ENCODE assay signal across 8 mouse cellular contexts in genomic region chr7:141046931-141047580, GRCm38 (mm10). TPM values are rescaled to one million over a fixed set of nuclear protein-coding genes. Genes with fewer than 3 reads are reported as not detected.
DNase-seq lines count a peak whose midpoint lies in the region; ATAC-seq and TF ChIP-seq lines count a peak whose summit lies in the region.

No protein-coding gene starts in this region.

- no peak for ATAC-seq in forebrain, embryonic 16.5 days
- ATAC-seq in intestine, postnatal 0 days: no peak

- no peak overlapping the region for H3K9ac ChIP-seq in forebrain, embryonic 16.5 days (replicated peaks; ENCODE audit: low read depth, low read length)
- H3K9ac ChIP-seq in intestine, postnatal 0 days (ENCODE audit: low read depth, low read length): no peak overlapping the region

- H3K9me3 ChIP-seq in forebrain, embryonic 16.5 days (ENCODE audit: control insufficient read depth, low read length): no peaks in the 10 kb centered on the region
- no peaks in the 10 kb centered on the region for H3K9me3 ChIP-seq in intestine, postnatal 0 days (ENCODE audit: control insufficient read depth)

- DNase-seq in testis, postnatal 10 days (ENCODE audit: low spot score): no peak
- peak; percentile 59 for DNase-seq in lung, postnatal 10 days
- DNase-seq in ovary, postnatal 14 days (ENCODE audit: low spot score): no peak
- no peak for DNase-seq in urinary bladder, postnatal 25 days (ENCODE audit: low spot score)
- DNase-seq in frontal cortex, postnatal 14 days (ENCODE audit: low spot score in 2 of 2): no peak

- TF ChIP-seq CTCF in testis, adult 2 months (IDR thresholded peaks at IDR 0.05; ENCODE audit: control insufficient read depth, insufficient read depth, insufficient replicate concordance, low read depth, low read length): no peak
- TF ChIP-seq CTCF in intestine, postnatal 0 days (IDR thresholded peaks at IDR 0.05; ENCODE audit: low read depth): no peak

- no peaks in the 10 kb centered on the region for H3K27me3 ChIP-seq in testis, adult 2 months (ENCODE audit: control insufficient read depth, insufficient read depth, low read length)
- H3K27me3 ChIP-seq in forebrain, embryonic 16.5 days (replicated peaks; ENCODE audit: control insufficient read depth, insufficient read depth, low read length): no peaks in the 10 kb centered on the region
- no peaks in the 10 kb centered on the region for H3K27me3 ChIP-seq in intestine, postnatal 0 days (replicated peaks; ENCODE audit: control insufficient read depth, insufficient read depth, low read length)

- no peak for TF ChIP-seq POLR2A in testis, adult 2 months (IDR thresholded peaks at IDR 0.05; ENCODE audit: control insufficient read depth, low read depth, low read length)

- peaks cover 7% of the 10 kb centered on the region for H3K4me1 ChIP-seq in testis, adult 2 months (ENCODE audit: control insufficient read depth, insufficient read depth, low read length)
- H3K4me1 ChIP-seq in forebrain, embryonic 16.5 days (replicated peaks; ENCODE audit: control insufficient read depth, insufficient read depth, low read length): peaks cover 10% of the 10 kb centered on the region
- 0 out of 2 replicates have a peak, but pooled peaks cover 4% of the 10 kb centered on the region for H3K4me1 ChIP-seq in intestine, postnatal 0 days (replicated peaks; ENCODE audit: control insufficient read depth, insufficient read depth, low read length)

- peak overlapping the region; percentile 46 for H3K27ac ChIP-seq in testis, adult 2 months (ENCODE audit: control insufficient read depth, insufficient read depth, low read depth, low read length)
- H3K27ac ChIP-seq in forebrain, embryonic 16.5 days (ENCODE audit: low read length): no peak overlapping the region
- H3K27ac ChIP-seq in intestine, postnatal 0 days (ENCODE audit: low read depth, low read length): peak overlapping the region; percentile 76

- no peaks in the 10 kb centered on the region for H3K36me3 ChIP-seq in testis, adult 2 months (ENCODE audit: control insufficient read depth, insufficient read depth, low read length)
- H3K36me3 ChIP-seq in forebrain, embryonic 16.5 days (ENCODE audit: control insufficient read depth, insufficient read depth): no peaks in the 10 kb centered on the region
- no peaks in the 10 kb centered on the region for H3K36me3 ChIP-seq in intestine, postnatal 0 days (ENCODE audit: control insufficient read depth, insufficient read depth)

- WGBS in forebrain, embryonic 16.5 days: 67% methylated on average over 6 of the region's 6 CpGs
- 62% methylated on average over 6 of the region's 6 CpGs for WGBS in intestine, postnatal 0 days

- H3K4me2 ChIP-seq in forebrain, embryonic 16.5 days (ENCODE audit: low read length): peak overlapping the region; percentile 94
- peak overlapping the region; percentile 75; the same call in 1 of the 2 replicates for H3K4me2 ChIP-seq in intestine, postnatal 0 days (replicated peaks; ENCODE audit: low read depth)

- no peak overlapping the region for H3K4me3 ChIP-seq in testis, adult 2 months (ENCODE audit: control insufficient read depth, low read depth, low read length)
- no peak overlapping the region for H3K4me3 ChIP-seq in forebrain, embryonic 16.5 days (replicated peaks; ENCODE audit: low read length)
- no peak overlapping the region for H3K4me3 ChIP-seq in intestine, postnatal 0 days (ENCODE audit: low read depth, low read length)

RNA-seq across cellular contexts. Expression of gene B4galnt4, which starts 13.8 kb away (rescaled TPM):
- polyA plus RNA-seq in testis, adult 2 months (2012; rRNA removed): 18.0 and 23.7 TPM in 2 replicates
- polyA plus RNA-seq in forebrain, embryonic 16.5 days (2015; fragmentation: Nextera tagmentation; extraction: Ambion mirVana): 45.4 and 53.0 TPM in 2 replicates
- polyA plus RNA-seq in intestine, postnatal 0 days (2015; fragmentation: Nextera tagmentation; extraction: Ambion mirVana): 1.9 and 2.9 TPM in 2 replicates

RNA-seq across cellular contexts. Expression of gene Gm17387, which starts 18.1 kb away (rescaled TPM):
- polyA plus RNA-seq in testis, adult 2 months (2012; rRNA removed): not detected in 2 replicates
- not detected in 2 replicates for polyA plus RNA-seq in forebrain, embryonic 16.5 days (2015; fragmentation: Nextera tagmentation; extraction: Ambion mirVana)
- not detected in 2 replicates for polyA plus RNA-seq in intestine, postnatal 0 days (2015; fragmentation: Nextera tagmentation; extraction: Ambion mirVana)

RNA-seq across cellular contexts. Expression of gene Ifitm6, which starts 29.3 kb away (rescaled TPM):
- 0.19 and 0.48 TPM in 2 replicates for polyA plus RNA-seq in testis, adult 2 months (2012; rRNA removed)
- polyA plus RNA-seq in forebrain, embryonic 16.5 days (2015; fragmentation: Nextera tagmentation; extraction: Ambion mirVana): 0.40 and 0.57 TPM in 2 replicates
- 0.93 and 1.0 TPM in 2 replicates for polyA plus RNA-seq in intestine, postnatal 0 days (2015; fragmentation: Nextera tagmentation; extraction: Ambion mirVana)

RNA-seq across cellular contexts. Expression of gene Pkp3, which starts 31.0 kb away (rescaled TPM):
- polyA plus RNA-seq in testis, adult 2 months (2012; rRNA removed): 0.83 and 0.84 TPM in 2 replicates
- polyA plus RNA-seq in forebrain, embryonic 16.5 days (2015; fragmentation: Nextera tagmentation; extraction: Ambion mirVana): 0.17 TPM in 1 of 2 replicates, not detected in the other
- polyA plus RNA-seq in intestine, postnatal 0 days (2015; fragmentation: Nextera tagmentation; extraction: Ambion mirVana): 35.3 and 38.6 TPM in 2 replicates

RNA-seq across cellular contexts. Expression of gene Ifitm3, which starts 36.5 kb away (rescaled TPM):
- polyA plus RNA-seq in testis, adult 2 months (2012; rRNA removed): 15.2 and 23.0 TPM in 2 replicates
- polyA plus RNA-seq in forebrain, embryonic 16.5 days (2015; fragmentation: Nextera tagmentation; extraction: Ambion mirVana): 21.0 and 26.1 TPM in 2 replicates
- 324 and 334 TPM in 2 replicates for polyA plus RNA-seq in intestine, postnatal 0 days (2015; fragmentation: Nextera tagmentation; extraction: Ambion mirVana)
